Mouse (Mus musculus): ENCODE measurements around the gene Usp7.

Usp7 gene

GRCm38 (mm10) chr16:8791949-8792557 is at the start of gene Usp7:
Gene Usp7 (minus strand): TSS chr16:8792308.
- no peak for DNase-seq (ENCODE audit: extremely low read depth, insufficient read length, low spot score)

GRCm38 (mm10) chr16:8840557-8840956 is 48.4 kb upstream of the Usp7 start:
- no peak for DNase-seq (ENCODE audit: extremely low read depth, insufficient read length, low spot score)

GRCm38 (mm10) chr16:8838921-8839320 is 46.8 kb upstream of the Usp7 start:
- DNase-seq (ENCODE audit: extremely low read depth, insufficient read length, low spot score), result no peak

GRCm38 (mm10) chr16:8837595-8837994 is 45.5 kb upstream of the Usp7 start:
- no peak for DNase-seq (ENCODE audit: extremely low read depth, insufficient read length, low spot score)

GRCm38 (mm10) chr16:8836876-8837275 is 44.8 kb upstream of the Usp7 start:
- DNase-seq (ENCODE audit: extremely low read depth, insufficient read length, low spot score), result no peak

GRCm38 (mm10) chr16:8831241-8831640 is 39.1 kb upstream of the Usp7 start:
- DNase-seq (ENCODE audit: extremely low read depth, insufficient read length, low spot score), result no peak

GRCm38 (mm10) chr16:8830431-8831211 is 38.5 kb upstream of the Usp7 start:
- peak; percentile 75 for DNase-seq (ENCODE audit: extremely low read depth, insufficient read length, low spot score)

- DNase-seq (ENCODE audit: extremely low read depth, insufficient read length, low spot score), result peak; percentile 100
Measured at GRCm38 (mm10) chr16:8829564-8830359, 37.7 kb upstream of the Usp7 start, which contains the start of gene 1810013L24Rik. Gene 1810013L24Rik (plus strand): TSS chr16:8830100.

- peak; percentile 93 for DNase-seq (ENCODE audit: extremely low read depth, insufficient read length, low spot score)
Measured at GRCm38 (mm10) chr16:8828636-8829563, 36.8 kb upstream of the Usp7 start.

GRCm38 (mm10) chr16:8827366-8827765 is 35.3 kb upstream of the Usp7 start:
- DNase-seq (ENCODE audit: extremely low read depth, insufficient read length, low spot score), result no peak

- peak; percentile 38 for DNase-seq (ENCODE audit: extremely low read depth, insufficient read length, low spot score)
Measured at GRCm38 (mm10) chr16:8823661-8824060, 31.6 kb upstream of the Usp7 start.

- no peak for DNase-seq (ENCODE audit: extremely low read depth, insufficient read length, low spot score)
Measured at GRCm38 (mm10) chr16:8822586-8822985, 30.5 kb upstream of the Usp7 start.

GRCm38 (mm10) chr16:8821429-8821828 is 29.3 kb upstream of the Usp7 start:
- peak; percentile 39 for DNase-seq (ENCODE audit: extremely low read depth, insufficient read length, low spot score)

GRCm38 (mm10) chr16:8817872-8818271 is 25.8 kb upstream of the Usp7 start:
- no peak for DNase-seq (ENCODE audit: extremely low read depth, insufficient read length, low spot score)

GRCm38 (mm10) chr16:8810399-8811127 is 18.5 kb upstream of the Usp7 start:
- DNase-seq (ENCODE audit: extremely low read depth, insufficient read length, low spot score), result peak; percentile 89

GRCm38 (mm10) chr16:8806703-8807102 is 14.6 kb upstream of the Usp7 start:
- DNase-seq (ENCODE audit: extremely low read depth, insufficient read length, low spot score), result no peak

GRCm38 (mm10) chr16:8795906-8796305 is 3.8 kb upstream of the Usp7 start:
- DNase-seq (ENCODE audit: extremely low read depth, insufficient read length, low spot score), result no peak

- no peak for DNase-seq (ENCODE audit: extremely low read depth, insufficient read length, low spot score)
Measured at GRCm38 (mm10) chr16:8794952-8795351, 2.8 kb upstream of the Usp7 start.

- DNase-seq (ENCODE audit: extremely low read depth, insufficient read length, low spot score), result peak; percentile 78
Measured at GRCm38 (mm10) chr16:8790886-8791285, 1.2 kb downstream of the Usp7 start.

- no peak for DNase-seq (ENCODE audit: extremely low read depth, insufficient read length, low spot score)
Measured at GRCm38 (mm10) chr16:8784753-8785152, 7.4 kb downstream of the Usp7 start.

Measured in 3134 (cell line).